Mouse (Mus musculus): Measurements from ENCODE around the gene Drd2.

The Drd2 gene

GRCm38 (mm10) chr9:49450491-49450890 is 110.1 kb downstream of the Drd2 start:
- in situ Hi-C loops (cut with MboI, MseI) = loop anchor here (25.0 kb wide), 1 partner anchor 1038 kb away; no protein-coding TSS in a partner anchor

DNA sequence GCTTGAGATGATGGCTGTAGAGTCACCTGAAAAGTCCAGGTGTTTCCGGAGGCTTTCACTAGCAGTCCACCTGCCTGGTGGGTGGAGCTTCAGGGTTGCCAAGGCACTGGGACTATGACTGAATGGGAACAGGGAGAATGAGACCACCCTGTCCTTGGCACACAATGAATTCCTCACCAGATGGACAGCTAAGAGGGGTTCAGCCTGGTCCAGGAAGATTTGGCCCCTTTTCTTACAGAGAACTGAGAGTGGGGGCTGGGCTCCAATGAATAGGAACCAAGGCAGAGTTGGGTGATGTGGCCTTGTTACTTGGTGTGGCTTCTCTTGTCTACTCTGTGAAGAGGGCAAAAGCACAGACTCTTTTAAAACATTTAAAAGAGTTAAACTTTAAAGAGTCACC is 112.0 kb downstream of the Drd2 start:
- in situ Hi-C loops (cut with MboI, MseI) = loop anchor here (25.0 kb wide), 1 partner anchor 1040 kb away; no protein-coding TSS in a partner anchor

GRCm38 (mm10) chr9:49456136-49456535 is 115.7 kb downstream of the Drd2 start:
- in situ Hi-C loops (cut with MboI, MseI) = loop anchor here (25.0 kb wide), 1 partner anchor 1044 kb away; no protein-coding TSS in a partner anchor

All from T-helper 1 cell (primary cell).